Mouse (Mus musculus): ENCODE measurements around the gene Plce1.

The Plce1 gene

GRCm38 (mm10) chr19:38644871-38645595, 164.1 kb downstream of the Plce1 start:
- no peak for DNase-seq

GRCm38 (mm10) chr19:38657980-38658379, 177.1 kb downstream of the Plce1 start:
- DNase-seq: no peak

GRCm38 (mm10) chr19:38665398-38665797, 184.5 kb downstream of the Plce1 start:
- no peak for DNase-seq

- DNase-seq: no peak
Measured at GRCm38 (mm10) chr19:38672015-38672600, 191.2 kb downstream of the Plce1 start.

GRCm38 (mm10) chr19:38673936-38674335, 193.0 kb downstream of the Plce1 start:
- no peak for DNase-seq

GRCm38 (mm10) chr19:38678655-38679054, 197.7 kb downstream of the Plce1 start:
- DNase-seq: no peak

GRCm38 (mm10) chr19:38679520-38679919, 198.6 kb downstream of the Plce1 start:
- DNase-seq: no peak

GRCm38 (mm10) chr19:38687326-38687725, 206.4 kb downstream of the Plce1 start:
- DNase-seq: no peak

- DNase-seq: no peak
Measured at GRCm38 (mm10) chr19:38688741-38689507, 208.0 kb downstream of the Plce1 start.

GRCm38 (mm10) chr19:38690276-38690675, 209.4 kb downstream of the Plce1 start:
- no peak for DNase-seq

GRCm38 (mm10) chr19:38691533-38691932, 210.6 kb downstream of the Plce1 start:
- no peak for DNase-seq

GRCm38 (mm10) chr19:38693331-38693730, 212.4 kb downstream of the Plce1 start:
- DNase-seq: no peak

GRCm38 (mm10) chr19:38693769-38694168, 212.9 kb downstream of the Plce1 start:
- DNase-seq: no peak

GRCm38 (mm10) chr19:38701776-38702175, 220.9 kb downstream of the Plce1 start:
- no peak for DNase-seq

- no peak for DNase-seq
Measured at GRCm38 (mm10) chr19:38704742-38705141, 223.8 kb downstream of the Plce1 start.

GRCm38 (mm10) chr19:38705244-38705643, 224.3 kb downstream of the Plce1 start:
- DNase-seq: no peak

GRCm38 (mm10) chr19:38706449-38706848, 225.5 kb downstream of the Plce1 start:
- DNase-seq: no peak

- DNase-seq: peak in 1 of 2 experiments; percentile 19
Measured at GRCm38 (mm10) chr19:38709376-38709775, 228.5 kb downstream of the Plce1 start.

GRCm38 (mm10) chr19:38721808-38722207, 240.9 kb downstream of the Plce1 start:
- no peak for DNase-seq

GRCm38 (mm10) chr19:38722982-38723381, 242.1 kb downstream of the Plce1 start:
- DNase-seq: no peak

- no peak for DNase-seq
Measured at GRCm38 (mm10) chr19:38723969-38724368, 243.1 kb downstream of the Plce1 start.

GRCm38 (mm10) chr19:38728842-38729241, 247.9 kb downstream of the Plce1 start:
- DNase-seq: no peak

GRCm38 (mm10) chr19:38729264-38729663, 248.4 kb downstream of the Plce1 start:
- DNase-seq: no peak

GRCm38 (mm10) chr19:38744546-38744945, 263.6 kb downstream of the Plce1 start:
- DNase-seq: no peak

Data from lung, postnatal 4 days (tissue).